Mouse (Mus musculus): ENCODE data around the gene Optc.

Optc gene

DNA sequence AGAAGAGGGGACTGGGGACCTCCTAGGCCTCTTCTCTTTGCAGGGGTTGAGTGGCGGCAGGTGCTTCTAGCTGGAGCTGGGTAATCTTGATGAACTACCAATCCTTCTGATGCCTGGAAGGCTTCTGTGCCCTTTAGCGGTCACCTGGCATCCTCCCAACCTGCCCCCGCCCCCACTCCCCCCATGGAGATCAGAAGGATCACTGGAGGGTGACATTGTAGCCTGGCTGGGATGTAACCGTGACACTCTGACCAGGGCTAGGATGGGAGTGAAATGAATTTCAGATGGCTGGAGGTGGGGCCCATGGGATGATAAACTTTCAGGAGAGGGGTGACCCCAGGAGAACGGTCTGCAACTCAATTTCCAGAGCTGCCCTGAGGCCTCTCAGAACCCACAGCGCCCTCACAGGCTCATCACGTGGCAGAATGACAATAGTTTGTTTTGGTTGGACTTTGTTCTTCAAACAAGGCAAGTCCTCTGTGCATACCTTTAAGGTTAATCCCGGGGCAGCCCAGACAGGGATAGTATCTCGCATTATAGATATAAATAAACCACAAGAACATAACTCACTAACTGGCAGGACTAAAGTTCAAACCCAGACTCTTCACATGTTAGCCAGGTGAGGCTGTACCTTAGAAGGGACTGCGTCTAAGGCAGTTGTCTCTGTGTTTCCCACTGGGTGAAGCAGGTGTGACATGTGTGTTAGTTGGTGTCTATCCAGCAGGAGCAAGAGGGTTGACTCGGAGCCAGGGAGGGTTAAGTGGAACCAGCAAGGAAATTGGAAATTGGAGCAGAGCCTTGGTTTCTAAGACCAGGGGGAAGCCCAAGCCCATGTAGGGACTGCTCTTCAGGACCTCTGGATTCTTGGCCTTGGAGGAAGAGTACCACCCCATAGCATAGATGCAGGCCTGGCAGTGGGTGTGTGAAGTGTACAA, 25.2 kb downstream of the Optc start:
- DNase-seq (ENCODE audit: low read depth, low spot score), result no peak

DNA sequence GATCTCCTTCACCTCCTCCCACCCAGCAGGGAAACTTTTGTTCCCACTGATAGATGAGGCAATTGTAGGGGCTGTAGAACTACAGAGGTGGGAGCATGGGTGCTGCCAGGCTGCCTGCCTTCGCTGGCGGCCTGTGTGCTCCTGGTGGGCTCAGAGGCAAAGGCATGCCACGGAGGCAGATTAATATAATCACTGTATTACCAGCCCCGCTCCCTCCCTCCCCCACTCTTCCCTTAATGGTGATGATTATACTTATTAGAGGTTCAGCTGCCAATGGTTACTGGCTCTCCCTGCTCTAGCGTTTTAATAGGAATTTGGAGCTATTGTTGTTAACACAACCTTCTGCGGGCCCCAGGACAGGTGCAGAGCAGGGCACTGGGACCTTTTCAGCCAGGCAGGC, 26.0 kb downstream of the Optc start:
- no peak for DNase-seq (ENCODE audit: low read depth, low spot score)

DNA sequence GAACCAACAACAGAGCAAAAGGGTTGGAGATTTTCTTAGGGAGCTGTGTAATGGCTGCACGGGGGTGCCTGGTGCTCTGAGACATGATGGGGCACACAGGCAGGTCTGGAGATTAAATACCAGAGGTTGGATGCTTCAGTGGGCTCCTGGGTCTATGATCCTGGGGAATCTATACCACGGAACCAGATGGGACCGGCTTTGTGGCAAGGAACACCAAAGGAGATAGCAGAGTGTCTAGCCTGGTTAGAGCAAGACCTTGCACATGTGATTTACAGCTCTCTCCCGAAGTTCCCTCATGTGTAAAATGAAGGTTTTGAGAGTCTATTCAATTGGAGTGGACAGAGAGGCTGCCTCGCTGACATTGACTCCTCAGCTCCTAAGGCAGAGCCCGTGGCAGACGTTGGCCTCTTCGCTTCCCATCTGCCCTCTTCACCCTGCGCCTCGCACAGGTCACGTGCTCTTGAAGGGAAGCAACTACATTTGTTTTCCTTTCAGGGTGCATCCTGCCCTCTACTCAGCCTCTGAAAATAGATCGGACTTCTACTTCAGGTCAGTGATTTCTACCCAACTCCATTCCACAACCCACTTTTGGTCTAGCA, 28.9 kb downstream of the Optc start:
- DNase-seq (ENCODE audit: low read depth, low spot score), result no peak

DNA sequence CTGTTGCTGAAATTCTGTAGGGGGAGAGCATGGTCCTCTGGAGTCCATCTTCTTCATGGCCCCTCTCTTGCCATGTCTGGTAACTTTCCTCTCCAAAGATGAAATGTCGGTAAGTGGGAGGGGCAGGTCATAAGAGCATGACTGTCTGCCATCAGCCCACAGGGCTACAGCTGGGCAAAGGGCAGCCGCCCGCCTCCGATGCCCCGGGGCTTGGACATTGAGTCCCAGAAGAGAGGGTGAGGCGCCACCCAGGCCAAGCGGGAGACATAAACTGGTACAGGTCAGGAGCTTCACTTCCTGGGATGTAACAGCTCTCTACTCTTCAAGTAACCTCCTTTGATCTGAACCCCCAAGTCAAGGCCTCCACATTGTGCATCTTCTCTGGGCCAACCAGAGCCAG, 30.9 kb downstream of the Optc start:
- DNase-seq (ENCODE audit: low read depth, low spot score), result no peak

DNA sequence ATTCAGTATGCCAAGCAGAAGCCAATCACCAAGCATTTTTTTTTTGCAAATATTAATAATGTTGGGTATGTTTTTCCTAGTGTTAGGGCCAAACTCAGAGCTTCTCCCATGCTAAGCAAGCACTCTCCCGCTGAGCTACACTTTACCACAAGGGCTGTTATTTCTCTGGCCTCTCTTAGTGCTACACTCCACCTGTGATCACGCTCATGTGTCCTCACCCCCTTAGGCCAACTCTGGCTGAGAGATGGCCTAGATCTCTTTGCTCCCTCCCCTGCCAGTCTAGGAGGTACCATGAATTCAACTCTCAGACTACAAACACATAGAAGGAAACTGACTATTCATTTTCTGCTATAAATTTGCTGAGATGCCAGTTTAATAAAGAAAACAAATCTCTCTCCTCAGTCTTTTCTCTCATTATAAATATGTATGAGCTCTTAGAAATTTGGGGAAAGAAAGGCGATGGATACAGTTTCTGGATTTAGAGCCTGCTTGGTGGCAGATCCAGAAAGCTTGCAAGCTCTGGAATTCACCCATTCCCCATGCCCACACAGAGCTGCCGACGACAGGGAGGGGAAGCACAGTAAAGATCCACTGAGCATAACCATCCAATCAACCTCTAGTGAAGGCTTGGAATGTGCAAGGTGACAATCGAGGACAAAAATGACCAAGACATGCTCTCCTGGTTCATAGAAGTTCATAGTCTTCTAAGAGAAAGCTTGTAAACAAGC, 34.5 kb downstream of the Optc start:
- DNase-seq (ENCODE audit: low read depth, low spot score), result no peak

DNA sequence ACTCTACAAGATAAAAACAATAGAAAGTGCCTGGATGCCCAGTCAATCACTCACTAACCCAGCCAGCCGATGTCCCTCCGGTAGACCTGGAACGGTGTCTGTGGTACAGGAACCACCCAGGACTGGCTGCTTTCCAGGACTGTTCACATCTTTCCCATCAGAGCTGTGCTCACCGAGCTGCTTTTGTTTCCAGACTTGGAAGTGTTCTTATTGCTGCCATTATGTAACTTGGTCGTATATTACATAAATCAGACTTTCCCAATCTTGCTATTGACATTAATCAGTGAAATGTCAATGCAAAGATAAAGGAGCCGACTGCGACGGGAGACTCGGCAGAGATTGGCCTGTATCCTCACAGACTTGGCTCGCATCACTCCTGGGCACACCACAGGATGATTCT, 36.6 kb downstream of the Optc start:
- no peak for DNase-seq (ENCODE audit: low read depth, low spot score)

DNA sequence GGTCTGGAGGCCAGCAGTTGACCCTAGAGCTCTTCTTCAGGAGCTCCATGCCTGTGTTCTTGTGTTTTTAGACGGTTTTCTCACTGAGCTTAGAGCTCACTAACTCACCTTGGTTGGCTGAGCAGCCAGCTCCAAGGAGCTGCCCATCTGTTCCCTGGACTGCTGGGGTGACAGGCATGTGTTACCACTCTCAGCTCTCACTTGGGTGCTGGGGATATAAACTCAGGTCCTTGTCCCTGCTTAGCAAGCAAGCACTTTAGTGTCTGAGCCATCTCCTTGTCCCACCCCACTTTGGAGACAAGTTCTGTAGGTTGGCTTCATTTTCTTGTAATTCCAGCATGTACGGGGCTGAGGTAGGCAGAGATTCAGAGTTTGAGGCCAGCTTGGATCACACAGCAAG, 38.6 kb downstream of the Optc start:
- no peak for DNase-seq (ENCODE audit: low read depth, low spot score)

DNA sequence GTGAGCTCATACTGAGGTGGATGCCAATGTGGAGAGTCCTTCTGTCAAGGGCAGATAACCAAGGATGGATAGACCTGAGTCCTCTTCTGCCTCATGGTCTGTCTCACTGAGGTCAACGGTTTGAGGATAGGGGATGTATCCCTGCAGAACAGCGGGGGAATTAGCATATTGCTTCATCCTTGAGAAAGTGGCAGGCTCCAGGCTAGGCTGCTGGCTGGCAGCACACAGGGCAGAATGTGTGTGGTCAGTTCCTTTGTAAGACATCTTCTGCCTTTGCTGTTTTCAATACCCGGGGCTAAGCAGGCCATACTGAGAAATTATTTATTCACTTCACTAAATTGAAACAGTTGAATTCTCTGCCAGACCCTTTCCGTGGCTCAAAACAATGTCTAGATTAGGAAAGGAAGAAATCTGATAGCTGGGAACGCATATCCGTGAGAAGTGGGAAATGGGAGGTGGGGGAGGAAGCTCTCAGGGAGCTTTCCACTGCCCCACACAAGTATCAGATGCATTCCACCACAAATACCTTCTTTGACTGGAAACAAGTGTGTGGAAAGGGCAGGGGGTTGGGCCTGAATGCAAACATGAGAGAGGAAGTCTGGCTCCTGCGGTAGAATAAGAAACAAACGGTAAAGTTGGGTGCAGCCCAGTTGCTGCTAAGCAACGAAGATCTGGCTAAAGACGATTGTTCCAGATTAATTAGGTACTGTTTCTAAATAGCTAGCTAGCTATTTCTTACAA, 44.4 kb downstream of the Optc start:
- DNase-seq (ENCODE audit: low read depth, low spot score), result no peak

DNA sequence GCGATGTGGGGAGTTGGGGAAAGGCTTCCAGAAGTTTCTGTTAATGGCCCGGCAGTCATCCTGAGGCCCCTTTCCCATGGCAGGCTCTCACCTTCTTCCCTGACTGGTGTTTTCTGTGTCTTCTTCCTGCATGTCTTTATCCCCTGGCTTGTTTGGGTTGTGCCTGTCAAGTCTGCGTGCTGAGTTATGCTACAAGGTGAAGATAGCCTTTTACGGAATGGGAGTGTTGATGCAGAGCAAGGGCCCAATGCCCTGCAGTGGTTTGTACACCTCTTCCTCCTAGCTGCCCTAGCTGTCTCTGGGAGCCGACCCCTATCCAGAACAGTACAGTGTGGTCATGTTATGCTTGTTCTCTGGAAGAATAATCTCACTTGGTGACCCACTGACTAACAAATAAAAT, 46.8 kb downstream of the Optc start:
- no peak for DNase-seq (ENCODE audit: low read depth, low spot score)

DNA sequence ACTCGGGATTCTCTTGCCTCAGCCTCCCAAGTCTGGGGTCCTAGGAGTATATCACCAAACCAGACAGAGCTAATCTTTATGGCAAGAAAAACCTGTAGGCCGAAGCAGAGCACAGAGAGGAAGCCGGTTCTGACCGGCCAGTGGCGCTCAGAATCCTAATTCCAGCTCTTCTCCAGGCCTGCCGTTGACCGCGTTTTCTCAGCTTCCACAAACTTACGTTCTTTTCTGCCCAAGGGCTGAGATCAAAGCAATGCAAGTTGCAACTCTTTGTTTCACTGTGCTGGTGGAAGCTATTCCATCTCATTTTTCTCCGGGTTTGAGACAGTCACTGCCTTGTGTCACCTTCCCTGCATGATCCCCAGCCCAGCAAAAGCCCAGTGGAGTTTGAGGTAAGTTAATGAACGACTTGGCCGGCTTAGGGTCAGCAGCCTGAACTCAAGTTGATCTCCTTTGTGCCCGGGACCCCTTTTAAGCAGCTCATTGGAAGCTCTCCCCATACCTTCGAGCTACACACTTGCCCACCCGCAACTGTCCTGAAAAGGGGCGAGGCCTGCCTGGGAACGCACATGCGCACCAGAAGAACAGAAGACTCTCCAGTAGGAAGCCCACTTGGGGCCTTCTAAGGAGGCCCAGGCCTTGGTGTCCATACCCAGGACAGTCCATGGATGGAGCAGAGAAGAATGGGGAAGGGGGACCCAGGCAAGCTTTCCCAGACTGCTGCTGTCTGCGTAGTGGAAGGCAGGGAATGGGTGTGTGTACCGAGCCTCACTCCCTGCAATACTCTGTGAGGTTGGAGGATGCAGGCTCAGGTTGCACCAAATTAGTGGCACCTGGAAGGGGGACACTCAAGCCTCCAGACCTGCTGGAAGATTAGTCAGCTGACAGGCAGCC, 47.7 kb downstream of the Optc start:
- DNase-seq (ENCODE audit: low read depth, low spot score), result no peak

DNA sequence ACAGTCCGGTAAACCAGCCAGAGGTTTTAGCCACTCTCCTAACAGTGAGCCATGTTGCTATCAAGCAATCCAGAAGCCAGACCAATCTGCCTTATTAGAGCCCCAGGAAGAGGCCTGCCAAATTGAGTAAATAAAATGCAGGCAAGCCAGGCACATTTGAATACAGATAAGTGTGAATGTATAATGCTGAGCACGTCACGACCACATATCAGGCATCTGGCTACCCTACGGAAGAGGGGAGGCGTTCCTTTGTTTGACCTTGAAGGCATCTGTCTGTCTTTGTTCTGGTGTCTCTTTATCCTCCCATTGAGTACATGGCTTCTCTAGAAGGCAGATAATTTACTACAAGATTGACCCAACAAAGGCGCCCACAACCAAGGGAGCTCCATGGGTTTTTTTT, 48.5 kb downstream of the Optc start:
- no peak for DNase-seq (ENCODE audit: low read depth, low spot score)

DNA sequence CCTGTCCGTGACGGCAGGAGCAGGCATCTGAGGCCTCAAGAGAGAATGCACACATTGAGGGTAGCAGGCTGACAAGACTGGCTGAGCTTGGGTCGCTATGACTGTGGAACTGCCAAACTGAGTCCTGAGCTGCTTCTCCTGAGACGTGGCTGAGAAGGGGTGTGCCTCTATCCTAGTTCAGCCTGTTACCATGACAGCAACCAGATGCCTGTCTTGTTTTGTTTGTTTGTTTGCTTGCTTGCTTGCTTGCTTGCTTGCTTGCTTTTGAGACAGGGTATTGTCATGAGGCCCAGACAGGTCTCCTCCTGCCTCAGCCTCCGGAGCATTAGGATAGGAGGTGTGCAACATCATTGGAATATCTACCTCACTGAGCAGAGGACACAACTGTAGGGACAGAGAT, 50.0 kb downstream of the Optc start:
- DNase-seq (ENCODE audit: low read depth, low spot score), result no peak

DNA sequence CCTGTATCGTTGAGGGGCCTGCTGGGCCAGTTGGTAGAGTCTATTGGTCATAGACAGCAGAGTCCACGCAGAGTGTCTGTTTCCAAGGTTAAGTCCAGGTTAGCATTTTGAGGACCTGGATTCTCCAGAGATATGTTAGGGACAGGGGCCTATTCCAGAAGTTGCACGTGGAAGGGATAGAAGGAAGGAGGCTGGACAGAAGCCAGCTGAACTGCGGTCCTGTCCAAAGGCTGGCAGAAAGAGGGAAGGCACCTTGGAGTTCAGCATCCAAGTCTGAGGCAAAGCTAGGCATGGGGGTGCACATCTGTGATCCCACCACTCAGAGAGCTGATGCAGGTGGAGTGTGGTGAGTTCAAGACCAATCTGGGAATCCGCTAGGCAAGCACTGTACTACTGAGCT, 50.6 kb downstream of the Optc start:
- no peak for DNase-seq (ENCODE audit: low read depth, low spot score)

DNA sequence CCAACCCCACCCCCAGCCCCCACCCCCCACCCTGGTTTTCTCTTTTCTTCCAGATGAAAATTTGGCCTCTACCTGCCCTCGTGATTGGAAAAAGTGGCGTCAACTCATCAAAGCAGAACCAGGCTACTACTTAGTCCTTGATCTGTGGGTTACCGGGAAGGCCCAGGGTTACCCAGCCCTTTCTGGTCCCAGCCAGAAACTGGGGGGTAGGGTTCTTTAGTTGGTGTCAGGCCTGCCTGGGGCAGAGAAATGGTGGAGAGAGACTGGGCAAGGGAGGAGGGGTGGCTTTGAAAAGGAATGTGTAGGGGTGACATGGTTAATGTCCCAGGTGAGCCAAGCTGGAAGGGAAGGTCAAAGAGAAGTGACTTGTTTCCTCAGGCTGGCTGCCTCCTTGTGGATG, 51.1 kb downstream of the Optc start:
- no peak for DNase-seq (ENCODE audit: low read depth, low spot score)

DNA sequence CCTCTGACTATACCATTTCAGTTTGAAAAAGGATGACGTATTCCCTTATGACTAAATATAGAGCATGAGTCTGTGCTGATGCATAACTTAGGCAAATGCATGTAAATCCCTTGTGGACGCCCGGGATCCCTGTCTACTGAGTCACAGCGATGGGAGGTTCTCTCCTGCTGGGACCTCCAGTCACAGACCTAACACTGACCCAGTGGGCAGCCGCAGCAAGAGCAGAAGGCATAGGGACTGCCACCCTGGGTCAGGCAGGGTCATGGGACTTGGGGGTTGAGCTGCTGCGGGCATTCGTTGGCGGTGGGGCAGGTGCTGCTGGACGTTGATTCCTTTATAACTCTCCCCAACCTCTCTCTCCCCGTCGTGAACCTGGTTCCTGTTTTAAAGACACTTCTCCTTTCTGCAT, 51.7 kb downstream of the Optc start:
- DNase-seq (ENCODE audit: low read depth, low spot score), result no peak

DNA sequence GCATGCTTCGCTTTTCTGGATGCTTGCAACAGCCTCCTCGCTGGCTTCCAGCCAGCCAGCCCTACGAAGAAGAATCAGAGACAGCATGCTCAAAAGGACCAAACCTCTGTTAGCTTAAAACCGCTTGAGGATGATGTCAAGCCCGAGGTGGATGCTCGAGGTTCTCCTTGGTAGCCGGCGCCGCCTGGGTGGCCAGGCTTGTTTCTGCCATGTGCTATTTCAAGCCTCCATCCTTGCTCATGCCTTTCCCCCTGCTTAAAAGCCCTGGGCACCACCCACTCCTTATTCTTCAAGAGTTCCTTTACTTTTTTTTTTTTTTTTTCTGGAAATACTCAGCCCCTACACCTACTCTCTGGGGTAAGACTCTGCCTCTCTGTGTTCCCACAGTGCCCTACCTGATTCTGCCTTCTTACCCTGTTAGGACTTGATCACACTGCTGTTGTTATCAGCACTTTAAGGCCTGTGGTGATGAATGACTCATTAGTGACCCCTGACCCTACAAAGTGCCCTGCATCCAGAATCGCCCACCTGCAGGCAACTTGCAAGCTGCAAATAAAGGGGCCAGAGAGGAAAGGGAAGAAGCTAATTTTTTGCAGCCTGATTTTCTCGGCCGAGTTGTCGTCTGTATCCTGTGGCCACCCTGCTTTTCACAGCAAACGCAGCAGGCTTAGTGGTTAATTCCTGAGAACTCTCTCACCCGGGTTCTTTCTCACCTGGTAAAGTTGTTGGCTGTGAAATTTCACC, 52.4 kb downstream of the Optc start:
- no peak for DNase-seq (ENCODE audit: low read depth, low spot score)

DNA sequence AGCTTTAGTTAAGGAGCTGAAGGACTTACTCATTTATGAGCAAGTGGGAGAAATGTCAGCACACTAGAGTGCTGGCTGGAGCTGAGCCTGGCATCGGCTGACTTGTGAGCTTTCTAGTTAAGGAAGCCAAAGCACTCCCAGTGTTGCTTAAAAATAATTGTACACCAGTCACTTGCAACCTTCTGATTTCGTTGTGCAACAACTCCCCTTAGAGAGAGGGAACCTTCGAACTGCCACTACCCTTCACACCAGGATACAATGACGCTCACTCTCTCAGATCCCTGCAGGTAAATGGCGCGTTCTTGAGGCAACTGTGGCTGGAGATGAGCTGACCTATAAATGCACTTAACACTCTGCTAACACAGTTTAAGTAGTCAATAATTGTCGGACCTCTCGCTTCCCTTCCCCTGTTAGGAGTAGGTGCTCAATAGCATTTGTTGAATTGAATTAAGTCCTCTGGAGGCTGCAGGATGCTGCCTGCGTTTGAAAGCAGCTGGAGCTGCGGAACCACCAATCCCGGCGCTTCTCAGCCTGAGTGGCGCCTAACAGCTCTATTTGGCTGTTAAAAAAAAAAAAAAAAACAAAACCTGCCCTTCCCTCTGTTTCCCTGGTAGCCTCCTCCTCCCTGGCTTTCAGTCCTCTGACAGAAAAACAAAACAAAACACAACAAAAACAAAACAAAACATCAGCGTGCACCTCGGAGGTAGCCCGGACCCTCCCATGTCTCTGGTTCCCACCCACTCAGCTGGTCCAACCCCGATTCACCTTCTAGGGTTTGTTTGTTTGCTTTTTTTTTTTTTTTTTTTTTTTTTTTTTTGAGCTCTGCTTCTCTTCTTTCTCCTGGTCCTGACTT, 53.2 kb downstream of the Optc start:
- DNase-seq (ENCODE audit: low read depth, low spot score), result no peak

Data from WW6 (cell line).